Comparison of ENCODE assay signal across 30 mouse cellular contexts in the genomic region with DNA sequence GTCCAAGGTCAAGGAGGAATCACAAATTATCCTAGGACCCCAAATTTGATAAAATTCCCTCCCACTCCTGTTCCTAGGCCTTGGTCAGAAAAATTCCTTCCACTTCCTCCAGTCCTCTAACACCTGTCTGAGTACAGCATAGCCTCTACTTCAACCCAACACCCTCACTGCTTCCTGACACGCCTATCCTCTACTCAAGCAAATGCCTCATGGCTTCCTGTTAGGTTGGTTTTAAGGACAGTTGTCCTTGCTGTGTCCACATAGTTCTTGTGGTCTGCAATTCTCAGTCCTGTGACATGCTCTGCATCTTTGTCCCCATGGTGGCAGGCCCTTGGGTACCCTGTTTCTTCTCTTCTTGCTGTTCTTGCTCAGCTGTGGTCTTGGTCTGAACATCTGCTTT.
"Had no signal": no experiment of that assay in that cellular context is flagged by ENCODE, and none has a peak within 500 bp of the region (broad histone marks: within the 10 kb centered on the region; RNA-seq: fewer than 3 reads in every experiment).

No protein-coding gene starts in this region.

- H3K4me3 ChIP-seq: left cerebral cortex, adult 2 months; limb, embryonic 10.5 days; limb, embryonic 12.5 days; limb, embryonic 13.5 days; limb, embryonic 15.5 days; liver, embryonic 12.5 days; liver, embryonic 13.5 days; liver, embryonic 15.5 days; lung, embryonic 15.5 days; megakaryocyte, embryonic 14.5 days; midbrain, embryonic 10.5 days; midbrain, embryonic 12.5 days; midbrain, embryonic 13.5 days; midbrain, embryonic 15.5 days; myocyte had no signal

- H3K9ac ChIP-seq: limb, embryonic 12.5 days; limb, embryonic 13.5 days; limb, embryonic 15.5 days; liver, embryonic 12.5 days; liver, embryonic 13.5 days; liver, embryonic 14.5 days; liver, embryonic 15.5 days; liver, postnatal 0 days; lung, embryonic 14.5 days; lung, embryonic 15.5 days; midbrain, embryonic 12.5 days; midbrain, embryonic 13.5 days; midbrain, embryonic 15.5 days had no signal

- H3K36me3 ChIP-seq: limb, embryonic 10.5 days; limb, embryonic 12.5 days; limb, embryonic 13.5 days; limb, embryonic 15.5 days; liver, embryonic 12.5 days; liver, embryonic 13.5 days; liver, embryonic 15.5 days; lung, embryonic 15.5 days; midbrain, embryonic 10.5 days; midbrain, embryonic 12.5 days; midbrain, embryonic 13.5 days; midbrain, embryonic 15.5 days had no signal

- H3K4me2 ChIP-seq: limb, embryonic 12.5 days; limb, embryonic 13.5 days; limb, embryonic 15.5 days; liver, embryonic 11.5 days; liver, embryonic 12.5 days; liver, embryonic 13.5 days; liver, embryonic 15.5 days; lung, embryonic 14.5 days; lung, embryonic 15.5 days; midbrain, embryonic 11.5 days; midbrain, embryonic 12.5 days; midbrain, embryonic 13.5 days; midbrain, embryonic 15.5 days had no signal

- DNase-seq: left cerebral cortex, postnatal 4 days; liver; liver, embryonic 13.5 days; liver, postnatal 0 days; lung, adult 18-20 months; lung, adult 2 months; lung, embryonic 14.5 days; lung, postnatal 10 days; lung, postnatal 14 days; lung, postnatal 36 days; midbrain, embryonic 14.5 days had no signal

- H3K27ac ChIP-seq: left cerebral cortex, adult 2 months; limb, embryonic 10.5 days; limb, embryonic 12.5 days; limb, embryonic 13.5 days; limb, embryonic 15.5 days; liver, embryonic 12.5 days; liver, embryonic 13.5 days; liver, embryonic 14.5 days; liver, embryonic 15.5 days; lung, embryonic 15.5 days; macrophage; midbrain, embryonic 10.5 days; midbrain, embryonic 12.5 days; midbrain, embryonic 13.5 days; midbrain, embryonic 15.5 days had no signal

- H3K9me3 ChIP-seq: limb, embryonic 10.5 days; limb, embryonic 12.5 days; limb, embryonic 13.5 days; limb, embryonic 15.5 days; liver, embryonic 12.5 days; liver, embryonic 13.5 days; liver, embryonic 15.5 days; lung, embryonic 15.5 days; megakaryocyte, embryonic 14.5 days; midbrain, embryonic 10.5 days; midbrain, embryonic 12.5 days; midbrain, embryonic 13.5 days; midbrain, embryonic 15.5 days had no signal

- ATAC-seq: liver, embryonic 12.5 days; liver, postnatal 0 days; midbrain, embryonic 13.5 days; midbrain, embryonic 15.5 days; midbrain, embryonic 16.5 days had no signal

- H3K27me3 ChIP-seq: limb, embryonic 12.5 days; limb, embryonic 13.5 days; limb, embryonic 15.5 days; liver, embryonic 12.5 days; liver, embryonic 13.5 days; liver, embryonic 15.5 days; lung, embryonic 15.5 days; megakaryocyte, embryonic 14.5 days; midbrain, embryonic 12.5 days; midbrain, embryonic 13.5 days; midbrain, embryonic 15.5 days had no signal

- H3K4me1 ChIP-seq: limb, embryonic 10.5 days; limb, embryonic 12.5 days; limb, embryonic 13.5 days; limb, embryonic 15.5 days; lung, embryonic 15.5 days; midbrain, embryonic 10.5 days; midbrain, embryonic 12.5 days; midbrain, embryonic 13.5 days; midbrain, embryonic 15.5 days had no signal
